Mouse (Mus musculus): ENCODE data around the gene Fgfr2. TPM values are rescaled to one million over a fixed set of nuclear protein-coding genes. Genes with fewer than 3 reads are reported as not detected.

The Fgfr2 gene
- total RNA-seq, 2 experiments from 2014 or later, result 28.8 to 29.4 TPM

- no peak for DNase-seq (ENCODE audit: extremely low spot score in 1 of 2, low spot score in 2 of 2)
- intact Hi-C loops (cut with DNase I), result loop anchor here (5.0 kb wide), 1 partner anchor 395 kb away; no protein-coding TSS in a partner anchor
These were observed 816.3 kb downstream of the Fgfr2 start for GRCm38 (mm10) chr7:132306671-132307412.

- DNase-seq (ENCODE audit: extremely low spot score in 1 of 2, low spot score in 2 of 2), result no peak
- intact Hi-C loops (cut with DNase I), result loop anchor here (5.0 kb wide), 1 partner anchor 393 kb away; no protein-coding TSS in a partner anchor
These were observed 817.4 kb downstream of the Fgfr2 start for GRCm38 (mm10) chr7:132305492-132306375.

- DNase-seq (ENCODE audit: extremely low spot score in 1 of 2, low spot score in 2 of 2), result no peak
- intact Hi-C loops (cut with DNase I), result loop anchor here (5.0 kb wide), 1 partner anchor 392 kb away; no protein-coding TSS in a partner anchor
These were observed 818.6 kb downstream of the Fgfr2 start for GRCm38 (mm10) chr7:132304424-132305085.

GRCm38 (mm10) chr7:132303988-132304387, 819.2 kb downstream of the Fgfr2 start:
- intact Hi-C loops (cut with DNase I), result no loop called here
- DNase-seq (ENCODE audit: extremely low spot score in 1 of 2, low spot score in 2 of 2), result no peak

GRCm38 (mm10) chr7:132302508-132303241, 820.5 kb downstream of the Fgfr2 start:
- intact Hi-C loops (cut with DNase I), result no loop called here

GRCm38 (mm10) chr7:132299661-132300210, 823.4 kb downstream of the Fgfr2 start:
- intact Hi-C loops (cut with DNase I), result no loop called here
- no peak for DNase-seq (ENCODE audit: extremely low spot score in 1 of 2, low spot score in 2 of 2)

More at GRCm38 (mm10) chr7:132302508-132303241, 820.5 kb downstream of the Fgfr2 start:
- DNase-seq (ENCODE audit: extremely low spot score in 1 of 2, low spot score in 2 of 2), result peak in 1 of 2 experiments; percentile 52

- intact Hi-C loops (cut with DNase I), result no loop called here
- DNase-seq (ENCODE audit: extremely low spot score in 1 of 2, low spot score in 2 of 2), result no peak
These were observed 824.6 kb downstream of the Fgfr2 start for GRCm38 (mm10) chr7:132298412-132298990.

GRCm38 (mm10) chr7:132296661-132297443, 826.3 kb downstream of the Fgfr2 start:
- DNase-seq (ENCODE audit: extremely low spot score in 1 of 2, low spot score in 2 of 2), result no peak
- intact Hi-C loops (cut with DNase I), result no loop called here

GRCm38 (mm10) chr7:132296132-132296531, 827.0 kb downstream of the Fgfr2 start:
- intact Hi-C loops (cut with DNase I), result no loop called here
- peak in 1 of 2 experiments; percentile 39 for DNase-seq (ENCODE audit: extremely low spot score in 1 of 2, low spot score in 2 of 2)

- intact Hi-C loops (cut with DNase I), result no loop called here
- DNase-seq (ENCODE audit: extremely low spot score in 1 of 2, low spot score in 2 of 2), result no peak
These were observed 835.8 kb downstream of the Fgfr2 start for GRCm38 (mm10) chr7:132287340-132287664.

- intact Hi-C loops (cut with DNase I), result no loop called here
- peak in 1 of 2 experiments; percentile 37 for DNase-seq (ENCODE audit: extremely low spot score in 1 of 2, low spot score in 2 of 2)
These were observed 836.4 kb downstream of the Fgfr2 start for GRCm38 (mm10) chr7:132286630-132287339.

- intact Hi-C loops (cut with DNase I), result no loop called here
- peak in 1 of 2 experiments; percentile 44 for DNase-seq (ENCODE audit: extremely low spot score in 1 of 2, low spot score in 2 of 2)
These were observed 838.4 kb downstream of the Fgfr2 start for GRCm38 (mm10) chr7:132284795-132285194.

GRCm38 (mm10) chr7:132284048-132284737, 839.0 kb downstream of the Fgfr2 start:
- intact Hi-C loops (cut with DNase I), result no loop called here
- no peak for DNase-seq (ENCODE audit: extremely low spot score in 1 of 2, low spot score in 2 of 2)

GRCm38 (mm10) chr7:132282576-132282975, 840.6 kb downstream of the Fgfr2 start:
- intact Hi-C loops (cut with DNase I), result no loop called here
- no peak for DNase-seq (ENCODE audit: extremely low spot score in 1 of 2, low spot score in 2 of 2)

GRCm38 (mm10) chr7:132282161-132282560, 841.0 kb downstream of the Fgfr2 start:
- intact Hi-C loops (cut with DNase I), result no loop called here
- no peak for DNase-seq (ENCODE audit: extremely low spot score in 1 of 2, low spot score in 2 of 2)

- intact Hi-C loops (cut with DNase I), result no loop called here
- DNase-seq (ENCODE audit: extremely low spot score in 1 of 2, low spot score in 2 of 2), result no peak
These were observed 841.4 kb downstream of the Fgfr2 start for GRCm38 (mm10) chr7:132281753-132282152.
